8 mouse cellular contexts compared by ENCODE assay signal in the genomic region with DNA sequence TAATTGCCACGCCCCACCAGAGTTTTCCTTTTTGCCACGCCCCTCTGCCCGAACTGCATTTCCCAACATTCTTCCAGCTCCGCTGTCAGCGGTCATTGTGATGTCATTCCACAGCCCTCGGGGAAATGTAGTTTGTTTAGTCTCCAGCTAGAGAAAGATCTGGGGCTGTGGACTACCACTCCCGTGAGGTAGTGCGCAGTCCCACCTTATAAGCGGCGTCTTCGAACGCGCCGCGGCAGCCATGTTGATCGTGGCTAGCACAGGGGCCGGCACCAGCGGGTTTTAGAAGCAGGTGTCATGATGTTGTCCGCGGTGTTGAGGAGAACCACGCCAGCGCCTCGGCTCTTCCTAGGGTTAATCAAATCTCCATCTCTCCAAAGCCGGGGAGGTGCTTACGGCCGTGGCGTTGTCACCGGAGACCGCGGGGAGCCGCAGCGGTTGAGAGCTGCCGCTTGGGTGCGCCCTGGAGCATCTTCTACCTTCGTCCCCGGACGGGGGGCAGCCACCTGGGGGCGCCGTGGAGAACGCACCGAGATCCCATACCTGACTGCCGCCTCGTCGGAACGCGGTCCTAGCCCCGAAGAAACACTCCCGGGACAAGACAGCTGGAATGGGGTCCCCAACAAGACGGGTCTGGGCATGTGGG. TPM values are rescaled to one million over a fixed set of nuclear protein-coding genes. Genes with fewer than 3 reads are reported as not detected.
DNase-seq lines count a peak whose midpoint lies in the region; ATAC-seq lines count a peak whose summit lies in the region.

A gene (plus strand): TSS at position 120 of the 646 bp plus-strand sequence.

- ATAC-seq in heart, embryonic 13.5 days (ENCODE audit: extremely low read depth, insufficient number of reproducible peaks, low FRiP score, low TSS enrichment): peak; percentile 94
- peak; percentile 97 for ATAC-seq in liver, embryonic 12.5 days
- peak; percentile 99 for ATAC-seq in stomach, embryonic 15.5 days (ENCODE audit: insufficient read depth, low FRiP score, low read depth)

- H3K27me3 ChIP-seq in heart, embryonic 13.5 days (replicated peaks): peaks cover 6% of the 10 kb centered on the region; the same call in 1 of the 2 replicates
- H3K27me3 ChIP-seq in liver, embryonic 12.5 days (replicated peaks): no peaks in the 10 kb centered on the region
- H3K27me3 ChIP-seq in stomach, embryonic 15.5 days (replicated peaks): no peaks in the 10 kb centered on the region

- peak within 1 kb of the TSS; percentile 81 for H3K4me2 ChIP-seq in heart, embryonic 13.5 days
- H3K4me2 ChIP-seq in liver, embryonic 12.5 days: peak within 1 kb of the TSS; percentile 77
- peak within 1 kb of the TSS; percentile 85 for H3K4me2 ChIP-seq in stomach, embryonic 15.5 days

- peak; percentile 93 for DNase-seq in CD4-positive, CD25-positive, alpha-beta regulatory T cell, adult 2 months (ENCODE audit: low read depth, low spot score)
- peak; percentile 93 for DNase-seq in fat pad, adult 2 months (ENCODE audit: extremely low read depth, low read depth, low spot score)
- peak; percentile 94 for DNase-seq in kidney, postnatal 10 days
- peak; percentile 85 to 89 for DNase-seq in natural killer cell, adult 2 months (ENCODE audit: low spot score in 2 of 2)

- no peaks in the 10 kb centered on the region for H3K36me3 ChIP-seq in heart, embryonic 13.5 days
- peaks cover 10% of the 10 kb centered on the region; the same call in 1 of the 2 replicates for H3K36me3 ChIP-seq in liver, embryonic 12.5 days
- H3K36me3 ChIP-seq in stomach, embryonic 15.5 days: no peaks in the 10 kb centered on the region

- no peak within 1 kb of the TSS for H3K27ac ChIP-seq in brown adipose tissue, adult 24 weeks (replicated peaks; ENCODE audit: low read depth, low read length)
- H3K27ac ChIP-seq in heart, embryonic 13.5 days (replicated peaks): peak within 1 kb of the TSS; percentile 72
- H3K27ac ChIP-seq in liver, embryonic 12.5 days: peak within 1 kb of the TSS; percentile 72
- H3K27ac ChIP-seq in stomach, embryonic 15.5 days: peak within 1 kb of the TSS; percentile 69; the same call in 1 of the 2 replicates

- 1% methylated on average over 49 of the region's 49 CpGs for WGBS in heart, embryonic 13.5 days
- WGBS in liver, embryonic 12.5 days (ENCODE audit: insufficient replicate concordance): 1% methylated on average over 49 of the region's 49 CpGs
- WGBS in stomach, embryonic 15.5 days: 1% methylated on average over 49 of the region's 49 CpGs

- H3K9me3 ChIP-seq in heart, embryonic 13.5 days: no peaks in the 10 kb centered on the region
- no peaks in the 10 kb centered on the region for H3K9me3 ChIP-seq in liver, embryonic 12.5 days (replicated peaks)
- H3K9me3 ChIP-seq in stomach, embryonic 15.5 days: no peaks in the 10 kb centered on the region

- peak within 1 kb of the TSS; percentile 78 for H3K9ac ChIP-seq in heart, embryonic 13.5 days
- peak within 1 kb of the TSS; percentile 66 for H3K9ac ChIP-seq in liver, embryonic 12.5 days
- peak within 1 kb of the TSS; percentile 25; the same call in 1 of the 2 replicates for H3K9ac ChIP-seq in stomach, embryonic 15.5 days

- H3K4me3 ChIP-seq in brown adipose tissue, adult 24 weeks (ENCODE audit: insufficient read depth, low read depth, low read length): peak within 1 kb of the TSS; percentile 76
- peak within 1 kb of the TSS; percentile 75 for H3K4me3 ChIP-seq in heart, embryonic 13.5 days
- H3K4me3 ChIP-seq in liver, embryonic 12.5 days: peak within 1 kb of the TSS; percentile 68
- peak within 1 kb of the TSS; percentile 82 for H3K4me3 ChIP-seq in stomach, embryonic 15.5 days (replicated peaks)

- 0 out of 2 replicates have a peak, but pooled peaks cover 5% of the 10 kb centered on the region for H3K4me1 ChIP-seq in brown adipose tissue, adult 24 weeks (ENCODE audit: control insufficient read depth, insufficient read depth, insufficient read length, low read length)
- peaks cover 29% of the 10 kb centered on the region for H3K4me1 ChIP-seq in heart, embryonic 13.5 days
- peaks cover 32% of the 10 kb centered on the region for H3K4me1 ChIP-seq in liver, embryonic 12.5 days
- H3K4me1 ChIP-seq in stomach, embryonic 15.5 days: peaks cover 15% of the 10 kb centered on the region

RNA-seq across cellular contexts. Expression of the gene that starts here (rescaled TPM):
- 103 and 129 TPM in 2 replicates for polyA plus RNA-seq in brown adipose tissue, adult 24 weeks (2012; ENCODE audit: insufficient read depth, insufficient read length, missing spikeins)
- polyA plus RNA-seq in heart, embryonic 13.5 days (2015; fragmentation: Nextera tagmentation; extraction: Ambion mirVana): 47.0 and 52.3 TPM in 2 replicates
- 31.9 and 34.6 TPM in 2 replicates for polyA plus RNA-seq in liver, embryonic 12.5 days (2016; fragmentation: Nextera tagmentation; extraction: Ambion mirVana)
- 53.1 and 56.0 TPM in 2 replicates for polyA plus RNA-seq in stomach, embryonic 15.5 days (2015; fragmentation: Nextera tagmentation; extraction: Ambion mirVana)

Comparison
In these comparisons a context has a peak if more than half of its experiments do, and no peak if none do; other contexts are left out.
1. H3K9ac ChIP-seq: peak in every context shown above with its lines; median percentile 78 in heart, embryonic 13.5 days; 66 in liver, embryonic 12.5 days; 25 in stomach, embryonic 15.5 days.